Mouse (Mus musculus) lung, postnatal 0 days (tissue): ENCODE measurements around the gene Fam214a. TPM values are rescaled to one million over a fixed set of nuclear protein-coding genes. Genes with fewer than 3 reads are reported as not detected.
A peak's percentile ranks its signal among the peaks of the same experiment; 100 is the strongest.

Experiments used
- ATAC-seq: fragments of 200-750 bp; cut with Nextera tagmentation; 2 replicates; pipeline ENCODE4 v1.8.0; 2017; ENCODE audit warnings: moderate library complexity
- DNase-seq: peaks from one replicate; pipeline ENCODE4 v3.0.0-alpha.2; 2016; ENCODE audit warnings: low spot score
- H3K27ac ChIP-seq: fragments of 300-500 bp; sonication (generic); 2 replicates; pipeline ENCODE4 v1.5.1; 2014; ENCODE audit warnings: antibody characterized with exemption, mild to moderate bottlenecking, low read length, mixed read lengths
- H3K27me3 ChIP-seq: fragments of 300-500 bp; sonication (generic); replicated peaks from 2 replicates; pipeline ENCODE4 v1.6.1; 2014; ENCODE audit warnings: low read length, mixed read lengths; ENCODE audit not compliant: insufficient read depth
- H3K36me3 ChIP-seq: fragments of 300-500 bp; sonication (generic); 2 replicates; pipeline ENCODE4 v1.6.1; 2014; ENCODE audit warnings: low read length, mixed read lengths; ENCODE audit not compliant: insufficient read depth
- H3K4me1 ChIP-seq: fragments of 300-500 bp; sonication (generic); 2 replicates; pipeline ENCODE4 v1.6.1; 2014; ENCODE audit warnings: antibody characterized with exemption, low read depth, low read length, mixed read lengths; ENCODE audit not compliant: insufficient read depth
- H3K4me2 ChIP-seq: fragments of 300-500 bp; sonication (generic); replicated peaks from 2 replicates; pipeline ENCODE4 v1.6.1; 2014; ENCODE audit warnings: low read depth, mild to moderate bottlenecking, low read length, moderate library complexity, mixed read lengths
- H3K4me3 ChIP-seq: fragments of 300-500 bp; sonication (generic); 2 replicates; pipeline ENCODE4 v1.5.1; 2014; ENCODE audit warnings: low read depth, low read length
- H3K9ac ChIP-seq: fragments of 300-500 bp; sonication (generic); replicated peaks from 2 replicates; pipeline ENCODE4 v1.6.1; 2014; ENCODE audit warnings: low read depth, mild to moderate bottlenecking
- H3K9me3 ChIP-seq: fragments of 300-500 bp; sonication (generic); 2 replicates; pipeline ENCODE4 v1.6.1; 2016; ENCODE audit warnings: low read length, mixed read lengths
- CTCF ChIP-seq: IDR thresholded peaks from 2 replicates; pipeline ENCODE4 v1.5.1; 2016; ENCODE audit warnings: antibody characterized with exemption, mild to moderate bottlenecking
- EP300 ChIP-seq: IDR thresholded peaks from 2 replicates; pipeline ENCODE4 v1.6.1; 2016; ENCODE audit warnings: antibody characterized with exemption, mild to moderate bottlenecking, control low read depth
- WGBS: fragments of 180-500 bp; shearing (Covaris S2); extraction: QIAGEN DNeasy Blood & Tissue Kit; methylation state at CpG from one replicate; pipeline ENCODE4 v1.1.7; 2014; 5-methylcytosine and 5-hydroxymethylcytosine counted together
- polyA plus RNA-seq: library from polyadenylated mRNA; unstranded; fragments of >200 nt; fragmentation: Nextera tagmentation; extraction: Ambion mirVana; gene quantifications from 2 replicates; pipeline ENCODE4 v1.2.1, GENCODE M21; 2015

The Fam214a gene
- polyA plus RNA-seq, 1 experiment from 2014 or later = 12.8 TPM

- H3K4me3 ChIP-seq = no peak overlapping the region
- no peak overlapping the region for H3K4me2 ChIP-seq
- no peaks in the 10 kb centered on the region for H3K9me3 ChIP-seq
- no peaks in the 10 kb centered on the region for H3K36me3 ChIP-seq
- 57% methylated on average over 4 of the region's 4 CpGs for WGBS
- DNase-seq = no peak
- TF ChIP-seq CTCF (no peak), EP300 (no peak)
- ATAC-seq = no peak
- H3K4me1 ChIP-seq = no peaks in the 10 kb centered on the region
- H3K27me3 ChIP-seq = no peaks in the 10 kb centered on the region
- H3K27ac ChIP-seq = no peak overlapping the region
- no peak overlapping the region for H3K9ac ChIP-seq
These were observed 83.3 kb downstream of the Fam214a start for GRCm38 (mm10) chr9:75035944-75036343.

GRCm38 (mm10) chr9:75037451-75038356 lies 85.0 kb downstream of the Fam214a start, which contains the start of gene Arpp19:
Gene Arpp19 (plus strand): TSS chr9:75037614.
- no peaks in the 10 kb centered on the region for H3K4me1 ChIP-seq
- no peaks in the 10 kb centered on the region for H3K36me3 ChIP-seq
- peak within 1 kb of the TSS; percentile 95 for H3K4me3 ChIP-seq
- peak within 1 kb of the TSS; percentile 69 for H3K4me2 ChIP-seq
- no peak for TF ChIP-seq CTCF
- H3K27ac ChIP-seq = peak within 1 kb of the TSS; percentile 84
- peak; percentile 98 for ATAC-seq
- WGBS = under 1% methylated on average over 62 of the region's 73 CpGs
- no peaks in the 10 kb centered on the region for H3K27me3 ChIP-seq
- no peaks in the 10 kb centered on the region for H3K9me3 ChIP-seq
- peak; percentile 94 for DNase-seq
- peak within 1 kb of the TSS; percentile 87 for H3K9ac ChIP-seq

GRCm38 (mm10) chr9:75038357-75038688 lies 85.6 kb downstream of the Fam214a start:
- ATAC-seq = no peak
- DNase-seq = no peak
- H3K36me3 ChIP-seq = no peaks in the 10 kb centered on the region; the same call in 1 of the 2 replicates
- WGBS = under 1% methylated on average over 10 of the region's 10 CpGs
- H3K4me1 ChIP-seq = no peaks in the 10 kb centered on the region
- H3K4me2 ChIP-seq = peak overlapping the region; percentile 69
- no peak for TF ChIP-seq EP300
- no peak for TF ChIP-seq CTCF
- H3K9me3 ChIP-seq = no peaks in the 10 kb centered on the region
- H3K9ac ChIP-seq = peak overlapping the region; percentile 87
- peak overlapping the region; percentile 95 for H3K4me3 ChIP-seq
- H3K27me3 ChIP-seq = no peaks in the 10 kb centered on the region
- 0 out of 2 replicates have a peak overlapping the region, but pooled peaks have one; percentile 84 for H3K27ac ChIP-seq

GRCm38 (mm10) chr9:75040566-75040965 lies 87.9 kb downstream of the Fam214a start:
- TF ChIP-seq CTCF (no peak), EP300 (no peak)
- Histone ChIP-seq H3K9me3 (no peaks in the 10 kb centered on the region), H3K4me3 (no peak overlapping the region), H3K4me2 (no peak overlapping the region), H3K4me1 (no peaks in the 10 kb centered on the region), H3K36me3 (no peaks in the 10 kb centered on the region; the same call in 1 of the 2 replicates), H3K27me3 (no peaks in the 10 kb centered on the region), H3K9ac (no peak overlapping the region), H3K27ac (no peak overlapping the region)
- WGBS = 76% methylated on average over 2 of the region's 2 CpGs
- DNase-seq (no peak), ATAC-seq (no peak)

GRCm38 (mm10) chr9:75041840-75042525 lies 89.3 kb downstream of the Fam214a start:
- DNase-seq = no peak
- Histone ChIP-seq H3K4me3 (no peak overlapping the region), H3K27me3 (no peaks in the 10 kb centered on the region), H3K4me1 (no peaks in the 10 kb centered on the region), H3K36me3 (no peaks in the 10 kb centered on the region; the same call in 1 of the 2 replicates), H3K9ac (no peak overlapping the region), H3K9me3 (no peaks in the 10 kb centered on the region), H3K27ac (no peak overlapping the region), H3K4me2 (no peak overlapping the region)
- TF ChIP-seq EP300 (no peak), CTCF (no peak)
- 66% methylated on average over 2 of the region's 2 CpGs for WGBS
- ATAC-seq = no peak

GRCm38 (mm10) chr9:75043191-75043590 lies 90.5 kb downstream of the Fam214a start:
- Histone ChIP-seq H3K4me2 (no peak overlapping the region), H3K27me3 (no peaks in the 10 kb centered on the region), H3K36me3 (no peaks in the 10 kb centered on the region; the same call in 1 of the 2 replicates), H3K4me1 (no peaks in the 10 kb centered on the region), H3K9ac (no peak overlapping the region), H3K4me3 (no peak overlapping the region), H3K27ac (no peak overlapping the region), H3K9me3 (no peaks in the 10 kb centered on the region)
- WGBS = 94% methylated on average over 2 of the region's 2 CpGs
- no peak for DNase-seq
- no peak for ATAC-seq
- no peak for TF ChIP-seq CTCF
- no peak for TF ChIP-seq EP300
